Mouse (Mus musculus) telencephalon, adult 2 months (tissue): ENCODE data around the gene Ttbk2.
A peak's percentile ranks its signal among the peaks of the same experiment; 100 is the strongest.

Experiments used
- DNase-seq: peaks from one replicate; pipeline ENCODE4 v3.0.0-alpha.2; 2011; ENCODE audit warnings: low read depth, low spot score

Gene Ttbk2

GRCm38 (mm10) chr2:120745496-120745895, 104.9 kb downstream of the Ttbk2 start:
- DNase-seq: no peak

GRCm38 (mm10) chr2:120731877-120732530, 118.4 kb downstream of the Ttbk2 start:
- DNase-seq: no peak

GRCm38 (mm10) chr2:120731167-120731862, 119.1 kb downstream of the Ttbk2 start:
- peak; percentile 76 for DNase-seq

GRCm38 (mm10) chr2:120730639-120731166, 119.7 kb downstream of the Ttbk2 start:
- no peak for DNase-seq

GRCm38 (mm10) chr2:120729775-120730585, 120.4 kb downstream of the Ttbk2 start:
- no peak for DNase-seq

GRCm38 (mm10) chr2:120724176-120724575, 126.2 kb downstream of the Ttbk2 start:
- DNase-seq: no peak

GRCm38 (mm10) chr2:120723621-120724020, 126.8 kb downstream of the Ttbk2 start:
- DNase-seq: no peak

GRCm38 (mm10) chr2:120722491-120722890, 127.9 kb downstream of the Ttbk2 start:
- DNase-seq: no peak

GRCm38 (mm10) chr2:120721911-120722310, 128.5 kb downstream of the Ttbk2 start:
- no peak for DNase-seq

- no peak for DNase-seq
Observed at GRCm38 (mm10) chr2:120720821-120721220, 129.6 kb downstream of the Ttbk2 start.

GRCm38 (mm10) chr2:120718496-120718895, 131.9 kb downstream of the Ttbk2 start:
- DNase-seq: no peak

GRCm38 (mm10) chr2:120713441-120713840, 137.0 kb downstream of the Ttbk2 start:
- DNase-seq: no peak

- DNase-seq: no peak
Observed at GRCm38 (mm10) chr2:120710948-120711347, 139.5 kb downstream of the Ttbk2 start.

GRCm38 (mm10) chr2:120710154-120710553, 140.2 kb downstream of the Ttbk2 start:
- DNase-seq: no peak

GRCm38 (mm10) chr2:120707041-120707440, 143.4 kb downstream of the Ttbk2 start:
- DNase-seq: no peak

GRCm38 (mm10) chr2:120702675-120703074, 147.7 kb downstream of the Ttbk2 start:
- DNase-seq: no peak

- no peak for DNase-seq
Observed at GRCm38 (mm10) chr2:120700379-120700885, 150.0 kb downstream of the Ttbk2 start.

GRCm38 (mm10) chr2:120697767-120698166, 152.6 kb downstream of the Ttbk2 start:
- no peak for DNase-seq
